21 mouse cellular contexts compared by ENCODE assay signal in the genomic region with DNA sequence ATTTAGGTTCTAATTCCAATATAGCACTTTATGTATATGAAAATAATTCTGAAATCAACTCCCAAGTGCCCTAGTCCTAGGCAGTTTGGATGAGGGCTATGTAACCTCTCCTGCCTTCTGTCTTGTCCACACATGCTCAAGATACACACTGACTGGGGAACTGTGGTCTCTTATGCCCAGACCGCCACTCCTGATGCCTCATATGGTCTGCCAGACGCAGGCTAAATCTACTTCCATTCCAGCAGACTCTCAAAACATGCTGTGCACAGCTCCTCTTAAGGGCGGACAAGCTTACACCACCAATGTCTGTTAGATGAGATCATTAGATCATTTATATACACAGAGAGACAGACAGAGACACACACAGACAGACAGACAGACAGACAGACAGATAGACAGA. TPM values are rescaled to one million over a fixed set of nuclear protein-coding genes. Genes with fewer than 3 reads are reported as not detected.
DNase-seq lines count a peak whose midpoint lies in the region; ATAC-seq and TF ChIP-seq lines count a peak whose summit lies in the region.
"Had no signal": no experiment of that assay in that cellular context is flagged by ENCODE, and none has a peak within 500 bp of the region (broad histone marks: within the 10 kb centered on the region; RNA-seq: fewer than 3 reads in every experiment).

No protein-coding gene starts in this region.

- no peak overlapping the region for H3K9ac ChIP-seq in hindbrain, postnatal 0 days (replicated peaks; ENCODE audit: low read length)
- H3K9ac ChIP-seq in hindbrain, embryonic 11.5 days (ENCODE audit: low read depth, low read length): no peak overlapping the region
- H3K9ac ChIP-seq: embryonic facial prominence, embryonic 13.5 days; liver, postnatal 0 days had no signal

- no peak overlapping the region for H3K4me2 ChIP-seq in hindbrain, postnatal 0 days (ENCODE audit: low read depth, low read length)
- no peak overlapping the region for H3K4me2 ChIP-seq in hindbrain, embryonic 11.5 days (replicated peaks; ENCODE audit: low read depth, low read length)
- H3K4me2 ChIP-seq: embryonic facial prominence, embryonic 13.5 days had no signal

- H3K36me3 ChIP-seq in hindbrain, postnatal 0 days (ENCODE audit: insufficient read depth, low read length): no peaks in the 10 kb centered on the region
- H3K36me3 ChIP-seq in hindbrain, embryonic 11.5 days (ENCODE audit: control insufficient read depth, insufficient read depth, low read length): no peaks in the 10 kb centered on the region
- H3K36me3 ChIP-seq: embryonic facial prominence, embryonic 13.5 days; G1E; midbrain, embryonic 10.5 days had no signal

- DNase-seq in cerebellum, postnatal 4 days (ENCODE audit: low spot score in 2 of 2): no peak
- DNase-seq in gastrocnemius, postnatal 25 days: peak; percentile 31
- DNase-seq in gastrocnemius, postnatal 10 days: no peak
- DNase-seq in hindbrain, postnatal 0 days (ENCODE audit: low spot score): no peak
- DNase-seq in hindbrain, embryonic 11.5 days (ENCODE audit: low spot score): no peak
- DNase-seq in heart, postnatal 4 days: peak; percentile 28
- DNase-seq in lung, postnatal 25 days (ENCODE audit: low spot score): no peak
- DNase-seq: kidney, adult 2 months; kidney, postnatal 25 days; liver; liver, postnatal 0 days; right cerebral cortex, postnatal 14 days; thymus, postnatal 25 days had no signal

- peak overlapping the region; percentile 70; the same call in 1 of the 2 replicates for H3K27ac ChIP-seq in hindbrain, postnatal 0 days
- H3K27ac ChIP-seq in hindbrain, embryonic 11.5 days (ENCODE audit: low read depth, low read length): no peak overlapping the region
- H3K27ac ChIP-seq: embryonic facial prominence, embryonic 13.5 days; midbrain, embryonic 10.5 days had no signal

- H3K9me3 ChIP-seq in hindbrain, postnatal 0 days (ENCODE audit: low read length): no peaks in the 10 kb centered on the region
- no peaks in the 10 kb centered on the region for H3K9me3 ChIP-seq in hindbrain, embryonic 11.5 days (ENCODE audit: control insufficient read depth, low read length)
- H3K9me3 ChIP-seq: embryonic facial prominence, embryonic 13.5 days; G1E; midbrain, embryonic 10.5 days had no signal

- no peaks in the 10 kb centered on the region for H3K4me1 ChIP-seq in hindbrain, postnatal 0 days (ENCODE audit: insufficient read depth, low read length)
- no peaks in the 10 kb centered on the region for H3K4me1 ChIP-seq in hindbrain, embryonic 11.5 days (replicated peaks; ENCODE audit: control insufficient read depth, insufficient read depth, low read length)
- H3K4me1 ChIP-seq: midbrain, embryonic 10.5 days had no signal

- TF ChIP-seq CTCF in hindbrain, postnatal 0 days (IDR thresholded peaks at IDR 0.05; ENCODE audit: low read depth): no peak

- H3K27me3 ChIP-seq in hindbrain, postnatal 0 days (ENCODE audit: insufficient read depth, low read length): no peaks in the 10 kb centered on the region
- no peaks in the 10 kb centered on the region for H3K27me3 ChIP-seq in hindbrain, embryonic 11.5 days (ENCODE audit: control insufficient read depth, insufficient read depth, low read length)
- H3K27me3 ChIP-seq: embryonic facial prominence, embryonic 13.5 days had no signal

- WGBS in hindbrain, postnatal 0 days: 62% methylated on average over 3 of the region's 3 CpGs
- 86% methylated on average over 3 of the region's 3 CpGs for WGBS in hindbrain, embryonic 11.5 days

- H3K4me3 ChIP-seq in hindbrain, postnatal 0 days (ENCODE audit: low read length): no peak overlapping the region
- no peak overlapping the region for H3K4me3 ChIP-seq in hindbrain, embryonic 11.5 days (ENCODE audit: low read depth, low read length)
- H3K4me3 ChIP-seq: embryonic facial prominence, embryonic 13.5 days; midbrain, embryonic 10.5 days had no signal

- peak; percentile 57 for ATAC-seq in cerebellum, adult (ENCODE audit: insufficient number of reproducible peaks, low FRiP score, low TSS enrichment)
- ATAC-seq in hindbrain, postnatal 0 days: peak; percentile 64
- no peak for ATAC-seq in hindbrain, embryonic 11.5 days (ENCODE audit: low FRiP score)
- ATAC-seq: CD4-positive, CD25-positive, alpha-beta regulatory T cell, adult 4 months; liver, postnatal 0 days had no signal

RNA-seq across cellular contexts. Expression of gene Txndc2, which starts 41.3 kb away (rescaled TPM):
- not detected for total RNA-seq in gastrocnemius, postnatal 25 days (2021)
- total RNA-seq in gastrocnemius, postnatal 10 days (2021): under 1 TPM in 1 of 2 experiments, not detected in 1; 0.14 TPM
- total RNA-seq in hindbrain, postnatal 0 days (2014; rRNA removed): not detected in 2 replicates
- 0.10 and 0.13 TPM in 2 replicates for polyA plus RNA-seq in hindbrain, postnatal 0 days (2015; fragmentation: Nextera tagmentation; extraction: Ambion mirVana)
- 0.10 TPM in 1 of 2 replicates, not detected in the other for polyA plus RNA-seq in hindbrain, embryonic 11.5 days (2014; fragmentation: Nextera tagmentation; extraction: Ambion mirVana)
- under 1 TPM; 0.14 to 0.47 TPM for total RNA-seq in heart, postnatal 4 days (2021)
- total RNA-seq: granulocyte monocyte progenitor cell, adult 5-6 weeks; left cerebral cortex, postnatal 25 days had no signal
- polyA plus RNA-seq: CD4-positive, CD25-positive, alpha-beta regulatory T cell, adult 4 months; embryonic facial prominence, embryonic 13.5 days; G1E; liver, postnatal 0 days; midbrain, embryonic 10.5 days; stomach, embryonic 16.5 days had no signal

Comparison
In these comparisons a context has a peak if more than half of its experiments do, and no peak if none do; other contexts are left out.
1. DNase-seq: peak in gastrocnemius, postnatal 25 days (single experiment) and heart, postnatal 4 days (single experiment); none in cerebellum, postnatal 4 days (0 of 2), gastrocnemius, postnatal 10 days (single experiment), hindbrain, postnatal 0 days (single experiment), hindbrain, embryonic 11.5 days (single experiment) and lung, postnatal 25 days (single experiment).